Mouse (Mus musculus) left cerebral cortex, postnatal 36 days (tissue): ENCODE data around the gene Rps6ka1. TPM values are rescaled to one million over a fixed set of nuclear protein-coding genes. Genes with fewer than 3 reads are reported as not detected.
"Not testable (repeated sequence)": the region's sequence is repeated elsewhere in the genome, so short reads cannot be mapped to it uniquely, and the experiment has no call there.

Experiments used
- DNase-seq, 2 experiments: peaks; one replicate each; pipeline ENCODE4 v3.0.0; 2021 to 2022; ENCODE audit warnings: low spot score in 2 of 2, mixed read lengths in 1 of 2
- intact Hi-C: fragments of 180-260 bp; cut with DNase I; formaldehyde crosslinking; loops from one replicate; pipeline ENCODE4 v1.15.1; 2025
- total RNA-seq, 2 experiments: library from RNA; stranded (reverse); gene quantifications; 2 replicates each; pipeline ENCODE4 v1.2.3; 2021

Gene Rps6ka1
- total RNA-seq, 2 experiments from 2014 or later, result 9.9 to 13.6 TPM

DNA sequence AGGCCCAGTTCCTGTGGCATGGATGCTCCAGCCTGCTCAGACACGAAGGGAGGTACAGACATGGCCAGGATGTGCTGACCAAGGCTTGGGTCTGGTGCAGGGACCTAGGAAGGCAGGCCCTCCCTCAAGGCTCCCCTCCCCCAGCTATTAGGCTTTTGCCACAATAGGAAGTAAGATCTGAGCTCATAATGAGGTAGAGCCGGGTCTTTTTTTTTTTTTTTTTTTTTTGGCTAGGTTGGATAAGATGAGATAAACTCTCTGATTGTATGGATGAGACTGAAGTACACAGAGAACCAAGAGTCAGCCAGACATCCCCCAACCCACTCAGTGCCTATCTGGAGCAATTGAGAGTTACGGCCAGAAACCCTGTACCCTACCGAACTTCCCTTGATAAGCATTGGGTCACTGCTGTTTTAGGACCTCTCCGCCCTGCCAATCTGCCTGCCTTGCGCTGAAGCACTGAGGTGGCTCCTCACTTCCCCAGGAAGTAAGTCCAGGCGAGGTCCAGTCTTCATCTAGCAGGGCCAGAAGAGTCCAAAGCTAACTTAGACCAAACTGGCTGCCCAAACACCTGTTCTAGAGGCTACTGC lies 15.3 kb downstream of the Rps6ka1 start:
- intact Hi-C loops, result no loop called here

DNA sequence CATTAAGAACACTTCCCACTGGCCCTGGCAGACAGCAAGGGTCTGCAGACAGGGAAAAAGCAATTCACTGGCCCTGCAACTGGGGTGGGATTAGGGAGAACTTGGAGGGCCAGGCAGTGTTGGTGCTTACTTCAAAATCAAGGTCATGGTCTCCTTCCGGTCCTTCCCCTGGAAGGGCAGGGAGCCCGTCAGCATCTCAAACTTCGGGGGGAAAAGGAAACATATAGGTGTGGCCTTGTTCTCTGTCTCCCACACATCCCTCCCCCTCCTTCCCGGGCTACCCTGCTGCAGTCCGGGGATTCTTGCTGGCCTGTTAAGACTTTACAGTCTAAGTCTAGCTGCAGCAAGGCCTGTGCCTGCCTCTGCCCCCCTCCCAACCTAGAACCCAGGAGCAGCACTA lies 22.4 kb downstream of the Rps6ka1 start:
- intact Hi-C loops, result no loop called here
- no peak for DNase-seq

More for the DNA sequence above, 15.3 kb downstream of the Rps6ka1 start:
- no peak for DNase-seq

DNA sequence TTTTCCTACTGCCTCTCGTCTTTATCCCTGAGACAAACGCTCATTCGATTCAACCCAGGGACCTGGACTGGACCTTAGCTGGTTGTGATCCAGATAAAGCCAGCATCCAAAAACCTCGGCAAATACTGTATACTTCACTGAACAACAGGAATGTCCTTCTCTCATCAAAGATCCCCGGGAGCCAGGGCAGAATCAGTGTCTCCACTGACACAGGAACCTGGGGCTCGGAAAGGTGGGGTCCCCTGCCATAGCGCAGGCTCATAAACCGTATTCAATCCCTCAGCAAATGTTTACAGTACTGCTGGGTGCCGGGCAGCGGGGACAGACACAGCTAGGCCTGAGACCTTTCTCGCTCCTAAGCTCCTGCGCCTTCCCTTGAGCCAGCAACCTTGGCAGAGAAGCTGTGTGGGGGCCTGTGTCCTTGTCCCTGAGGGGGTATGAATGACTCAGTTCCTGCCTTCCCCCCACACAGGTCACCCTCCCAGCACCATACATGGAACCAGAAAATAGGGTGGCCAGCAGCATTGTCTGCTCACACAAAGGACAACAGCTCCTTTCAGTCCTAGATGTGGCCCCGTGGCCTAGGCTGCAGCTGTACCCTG lies 23.1 kb downstream of the Rps6ka1 start:
- no peak for DNase-seq
- intact Hi-C loops, result no loop called here

DNA sequence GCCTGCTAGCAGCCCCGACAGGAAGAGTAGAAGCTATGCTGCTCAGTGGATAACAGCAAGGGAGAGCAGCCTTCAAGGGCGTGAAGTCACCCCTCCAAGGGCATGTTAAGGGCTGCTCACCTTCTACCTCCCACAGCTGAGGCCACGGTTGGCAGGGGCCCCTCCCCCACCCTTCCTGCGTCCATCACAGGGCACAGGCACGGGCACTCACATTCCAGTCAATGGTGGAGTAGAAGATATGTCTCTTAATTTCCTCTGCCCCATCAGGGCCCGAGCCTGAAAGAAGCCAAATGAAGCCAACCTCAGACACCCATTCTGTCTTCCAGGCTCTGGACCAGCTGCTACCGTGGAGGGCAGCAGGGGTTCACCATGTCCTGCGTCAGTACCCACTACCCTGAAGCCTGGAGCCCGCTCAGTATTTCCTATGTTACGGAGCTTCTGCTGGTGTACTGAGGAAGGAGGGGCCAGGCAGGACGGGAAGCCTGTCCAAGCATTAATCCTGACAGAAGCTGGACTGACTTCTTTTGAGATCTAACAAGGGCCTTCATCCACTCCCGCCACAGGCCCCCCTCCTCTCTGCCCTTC lies 23.7 kb downstream of the Rps6ka1 start:
- no peak for DNase-seq
- intact Hi-C loops, result no loop called here

DNA sequence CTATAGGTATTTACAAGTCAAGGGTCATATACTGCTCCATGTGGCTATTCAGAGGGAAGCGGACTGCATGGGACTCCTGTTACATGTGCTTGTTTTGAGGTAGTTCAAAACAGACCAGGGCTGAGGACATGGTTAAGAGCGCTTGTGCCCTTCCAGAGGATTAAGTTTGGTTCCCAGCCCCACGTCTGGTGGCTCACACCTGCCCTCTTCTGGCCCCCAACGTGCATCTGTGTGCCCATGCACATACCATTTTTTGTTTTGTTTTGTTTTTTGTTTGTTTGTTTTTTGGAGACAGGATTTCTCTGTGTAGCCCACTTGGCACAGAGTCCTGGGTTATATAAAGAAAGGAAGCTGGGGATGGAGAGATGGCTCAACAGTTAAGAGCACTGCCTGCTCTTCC lies 30.1 kb downstream of the Rps6ka1 start:
- DNase-seq, result no peak
- intact Hi-C loops, result no loop called here

DNA sequence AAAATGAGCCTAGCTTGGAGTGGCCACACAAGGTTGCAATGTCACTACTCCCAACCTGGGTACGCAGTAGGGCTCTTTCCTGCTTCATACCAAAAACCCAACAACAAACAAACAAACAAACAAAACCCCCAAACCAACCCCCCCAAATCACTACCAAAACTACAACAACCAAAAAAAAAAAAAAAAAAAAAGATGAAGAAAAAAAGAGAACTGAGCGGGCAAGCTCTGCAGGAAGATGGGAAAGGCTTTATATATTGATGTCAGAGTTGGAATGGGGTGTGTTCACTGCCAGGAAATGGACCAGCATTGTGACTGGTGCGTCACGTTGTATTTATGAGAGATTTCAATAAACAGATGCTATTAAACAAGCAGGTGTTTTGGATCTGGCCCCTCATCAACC lies 33.0 kb downstream of the Rps6ka1 start:
- no peak for DNase-seq
- intact Hi-C loops, result no loop called here

DNA sequence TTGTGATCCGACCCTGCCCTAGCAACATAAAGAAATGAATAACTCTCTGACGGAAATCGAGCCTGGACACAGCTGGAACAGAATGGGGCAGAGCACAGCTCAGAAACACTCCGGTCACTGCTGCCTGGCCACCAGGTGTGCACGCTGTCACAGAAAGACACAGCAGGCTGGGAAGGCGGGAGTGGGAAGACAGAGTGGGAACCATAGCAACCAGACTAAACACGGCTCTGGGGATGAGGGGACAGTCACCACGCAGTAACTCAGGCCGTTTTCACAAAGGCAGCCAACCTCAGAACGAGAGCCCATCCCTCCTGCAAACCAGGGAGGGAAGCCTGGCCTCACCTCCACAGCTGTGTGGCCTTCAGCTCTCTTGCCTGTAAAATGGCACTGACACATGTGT lies 34.0 kb downstream of the Rps6ka1 start:
- DNase-seq, result peak in 1 of 2 experiments; percentile 21

DNA sequence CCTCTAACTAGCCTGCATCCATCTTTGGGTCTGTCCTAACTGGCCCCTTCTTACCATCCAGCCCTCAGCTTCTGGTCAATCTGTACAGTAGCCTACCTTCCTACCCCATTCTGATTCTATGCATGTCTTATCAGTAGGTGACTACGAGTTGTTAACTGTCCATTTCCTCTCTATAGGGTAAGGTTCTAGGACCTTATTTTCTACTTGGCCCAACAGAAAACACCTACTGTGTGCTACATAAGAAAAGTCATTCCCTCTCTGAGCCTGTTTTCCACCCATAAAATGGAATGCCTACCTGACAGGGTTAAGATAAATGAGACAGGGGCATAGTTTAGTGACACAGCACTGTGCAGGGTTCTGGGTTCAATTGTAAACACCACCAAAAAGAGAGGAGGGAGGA lies 41.0 kb downstream of the Rps6ka1 start:
- no peak for DNase-seq
- intact Hi-C loops, result no loop called here

More for the DNA sequence above, 34.0 kb downstream of the Rps6ka1 start:
- intact Hi-C loops, result no loop called here

DNA sequence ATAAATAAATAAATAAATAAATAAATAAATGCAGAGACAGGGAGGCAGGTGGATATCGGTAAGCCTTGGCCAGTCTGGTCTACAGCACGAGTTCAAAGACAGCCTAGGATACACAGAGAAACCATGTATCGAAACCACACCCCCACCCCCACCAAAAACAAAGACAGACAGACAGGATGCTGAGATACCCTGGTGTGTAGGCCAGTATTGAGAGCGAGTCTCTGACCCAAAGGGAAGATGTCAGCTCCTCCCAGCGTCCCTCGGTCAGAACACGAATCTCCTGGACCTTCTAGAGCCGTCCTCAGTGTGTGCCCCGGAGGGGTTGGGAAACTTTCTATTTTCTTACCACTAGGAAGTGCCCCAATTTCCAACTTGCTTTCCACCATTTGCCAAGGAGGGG lies 42.5 kb downstream of the Rps6ka1 start:
- DNase-seq, result no peak
- intact Hi-C loops, result no loop called here

DNA sequence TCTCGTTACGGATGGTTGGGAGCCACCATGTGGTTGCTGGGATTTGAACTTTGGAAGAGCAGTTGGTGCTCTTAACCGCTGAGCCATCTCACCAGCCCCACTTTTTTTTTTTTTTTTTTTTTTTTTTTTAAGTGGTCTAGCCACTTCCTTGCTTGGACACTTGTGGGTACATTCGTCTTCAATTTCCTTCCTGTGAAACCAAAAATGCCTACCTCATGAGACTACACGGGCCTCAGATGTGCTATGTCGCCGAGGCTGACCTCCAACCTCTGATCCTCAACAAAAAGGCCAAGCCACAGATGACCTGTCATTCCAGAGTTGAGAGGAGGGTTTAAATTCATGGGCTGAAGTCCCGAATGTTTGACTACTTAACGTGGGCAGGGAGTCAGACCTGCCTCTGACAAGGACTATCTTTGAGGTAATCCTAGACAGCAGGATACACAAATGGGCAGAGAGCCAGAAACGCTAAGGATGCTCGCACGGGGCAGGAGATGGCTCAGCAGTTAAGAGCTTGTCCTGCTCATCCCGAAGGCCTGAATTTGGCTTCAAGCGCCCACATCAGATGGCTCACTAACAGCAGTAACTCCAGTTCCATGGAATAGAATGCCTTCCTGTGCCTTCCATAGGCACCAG lies 43.3 kb downstream of the Rps6ka1 start:
- no peak for DNase-seq
- intact Hi-C loops, result no loop called here

DNA sequence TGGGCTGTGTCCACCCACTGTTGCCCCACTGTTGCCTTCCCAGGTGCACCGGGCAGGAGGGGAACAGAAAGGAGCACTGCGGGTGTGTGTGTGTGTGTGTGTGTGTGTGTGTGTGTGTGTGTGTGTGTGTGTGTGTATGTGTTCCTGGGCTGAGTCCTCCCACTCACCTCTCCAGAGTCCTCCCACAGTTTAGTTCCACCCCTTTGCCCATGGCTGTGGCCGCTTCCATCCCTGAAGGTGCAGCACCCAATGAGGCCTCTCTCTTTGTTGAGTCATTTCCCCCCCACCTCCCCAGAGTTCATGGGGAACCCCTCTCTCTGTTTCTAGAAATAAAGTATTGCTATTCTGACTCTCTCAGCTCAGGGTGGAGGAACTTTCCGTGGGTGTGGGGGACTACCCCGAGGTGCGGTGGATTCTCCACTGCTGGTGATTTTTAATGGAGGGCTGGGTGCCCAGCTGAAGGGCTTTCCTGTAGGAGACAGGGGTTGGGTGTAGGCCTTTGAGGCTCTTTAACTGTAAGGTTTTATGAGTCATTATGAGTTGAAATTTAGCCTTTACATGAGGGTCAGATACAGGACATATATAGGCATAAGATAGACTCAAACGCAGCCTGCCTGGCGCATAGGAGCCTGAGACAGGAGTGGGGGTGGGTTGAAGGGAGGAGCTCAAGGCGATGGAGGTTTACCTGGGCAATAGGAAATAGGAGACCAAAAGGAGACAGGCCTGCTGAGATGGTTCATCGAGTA lies 44.4 kb downstream of the Rps6ka1 start:
- no peak for DNase-seq
- intact Hi-C loops, result no loop called here

DNA sequence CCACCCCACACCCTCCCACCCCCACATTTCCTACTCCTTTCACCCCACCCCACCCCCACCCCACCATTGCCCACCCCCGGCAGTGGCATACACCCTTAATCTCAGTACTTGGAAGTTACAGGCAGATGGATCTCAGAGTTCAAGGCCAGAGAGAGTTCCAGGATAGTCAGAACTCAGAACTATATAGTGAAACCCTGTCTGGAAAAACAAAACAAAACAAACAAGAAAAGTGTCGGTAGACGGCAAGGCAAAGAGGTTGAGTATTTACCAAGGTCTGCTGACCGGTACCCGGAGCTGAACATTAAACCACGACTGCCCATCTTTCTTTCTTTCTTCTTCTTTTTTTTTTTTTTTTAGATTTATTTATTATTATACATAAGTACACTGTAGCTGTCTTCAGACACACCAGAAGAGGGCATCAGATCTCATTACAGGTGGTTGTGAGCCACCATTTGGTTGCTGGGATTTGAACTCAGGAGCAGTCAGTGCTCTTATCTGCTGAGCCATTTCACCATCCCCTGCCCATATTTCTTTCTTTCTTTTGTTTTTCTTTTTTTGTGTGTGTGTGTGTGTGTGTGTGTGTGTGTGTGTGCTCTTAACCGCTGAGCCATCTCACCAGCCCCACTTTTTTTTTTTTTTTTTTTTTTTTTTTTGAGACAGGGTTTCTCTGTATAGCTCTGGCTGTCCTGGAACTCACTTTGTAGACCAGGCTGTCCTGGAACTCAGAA lies 45.7 kb downstream of the Rps6ka1 start:
- intact Hi-C loops, DNase-seq: not testable (repeated sequence)

DNA sequence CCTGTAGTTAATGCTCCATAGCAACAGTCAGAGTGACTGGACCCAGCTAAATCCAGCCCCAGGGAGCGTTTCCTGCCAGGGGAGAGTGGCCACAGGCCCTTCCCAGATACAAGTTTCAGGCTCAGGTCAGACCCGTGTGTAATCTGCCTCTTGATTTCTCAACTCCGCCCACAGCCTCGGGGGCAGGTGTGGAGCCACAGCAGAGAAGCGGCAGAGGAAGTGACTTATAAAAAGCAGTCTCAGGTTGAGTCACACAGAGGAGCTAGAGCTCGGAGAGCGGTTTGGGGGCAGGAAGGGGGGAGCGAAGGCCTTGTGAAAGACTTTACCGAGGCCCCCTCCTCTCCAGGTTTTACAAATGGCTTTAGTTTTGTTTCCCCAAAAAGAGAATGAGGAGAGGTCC lies 46.6 kb downstream of the Rps6ka1 start:
- DNase-seq, result peak; percentile 28 to 58

DNA sequence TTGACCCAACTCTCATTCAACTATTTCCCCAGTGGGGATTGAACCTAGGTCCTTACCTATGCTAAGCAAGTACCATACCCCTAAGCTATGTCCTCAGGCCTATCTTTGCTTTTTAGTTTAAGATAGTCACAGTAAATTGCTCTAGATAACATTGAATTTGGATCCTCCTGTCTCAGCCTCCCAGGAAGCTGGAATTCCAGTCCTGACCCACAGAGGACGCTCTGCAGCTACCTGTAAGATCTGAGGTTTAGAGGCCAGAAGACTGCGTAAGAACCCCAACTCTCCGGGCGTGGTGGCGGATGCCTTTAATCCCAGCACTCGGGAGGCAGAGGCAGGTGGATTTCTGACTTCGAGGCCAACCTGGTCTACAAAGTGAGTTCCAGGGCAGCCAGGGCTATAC lies 47.1 kb downstream of the Rps6ka1 start:
- no peak for DNase-seq
- intact Hi-C loops, result no loop called here

More for the DNA sequence above, 46.6 kb downstream of the Rps6ka1 start:
- intact Hi-C loops, result no loop called here

DNA sequence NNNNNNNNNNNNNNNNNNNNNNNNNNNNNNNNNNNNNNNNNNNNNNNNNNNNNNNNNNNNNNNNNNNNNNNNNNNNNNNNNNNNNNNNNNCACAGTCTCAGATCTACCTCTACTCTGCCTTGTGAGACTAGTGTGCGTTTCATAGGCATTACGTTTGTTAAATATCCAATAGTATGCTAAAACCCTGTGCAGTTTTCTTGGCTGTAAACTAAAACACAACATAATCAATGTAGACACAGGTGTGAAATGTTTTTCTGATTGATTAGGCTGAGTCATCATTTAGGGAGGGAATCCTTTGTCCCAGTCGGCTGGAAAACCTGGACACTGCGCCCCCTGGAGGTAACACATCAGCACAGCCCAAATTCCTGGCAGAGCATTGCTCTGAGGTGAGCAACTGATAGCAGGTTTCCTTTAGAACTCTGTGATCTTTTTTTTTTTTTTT lies 48.2 kb downstream of the Rps6ka1 start:
- intact Hi-C loops, result loop anchor here (5.0 kb wide), 1 partner anchor 73 kb away; no protein-coding TSS in a partner anchor
- no peak for DNase-seq

DNA sequence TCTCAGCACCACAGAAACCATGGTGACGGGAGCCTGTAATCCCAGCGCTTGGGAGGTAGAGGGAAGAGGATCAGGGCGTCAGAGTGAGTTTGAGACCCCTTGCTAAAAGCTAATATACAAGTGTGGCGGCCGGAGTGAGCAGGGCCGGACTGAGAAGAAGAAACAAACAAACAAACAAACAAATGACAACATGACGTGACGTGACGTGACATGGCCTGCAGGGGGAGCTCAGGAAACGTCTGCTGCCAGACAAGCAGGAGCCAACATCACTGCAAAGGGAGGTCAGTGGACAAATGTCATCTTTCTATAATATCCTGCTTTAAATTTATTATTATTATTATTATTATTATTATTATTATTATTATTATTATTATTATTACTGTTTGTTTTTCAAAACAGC lies 51.0 kb downstream of the Rps6ka1 start:
- intact Hi-C loops, result loop anchor here (5.0 kb wide), 1 partner anchor 76 kb away; no protein-coding TSS in a partner anchor
- no peak for DNase-seq

DNA sequence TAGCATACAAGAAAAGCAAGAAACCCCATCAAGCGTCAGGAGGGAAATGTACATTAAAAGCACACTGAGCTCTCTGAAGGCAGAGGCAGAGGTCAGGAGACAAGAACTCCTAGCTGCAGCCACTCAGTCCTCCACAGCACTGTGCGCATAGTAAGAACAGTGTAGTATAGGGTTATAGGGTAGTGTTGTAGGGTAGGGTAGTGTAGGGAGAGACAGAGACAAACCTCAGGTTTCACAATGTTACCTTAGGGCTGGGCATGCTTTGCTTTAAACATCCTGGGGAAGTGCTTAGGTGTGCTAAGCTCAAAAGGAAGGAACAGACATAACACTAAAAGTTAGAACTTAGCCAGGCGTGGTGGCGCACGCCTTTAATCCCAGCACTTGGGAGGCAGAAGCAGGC lies 52.4 kb downstream of the Rps6ka1 start:
- intact Hi-C loops, result loop anchor here (5.0 kb wide), 1 partner anchor 77 kb away; no protein-coding TSS in a partner anchor
- DNase-seq, result no peak

DNA sequence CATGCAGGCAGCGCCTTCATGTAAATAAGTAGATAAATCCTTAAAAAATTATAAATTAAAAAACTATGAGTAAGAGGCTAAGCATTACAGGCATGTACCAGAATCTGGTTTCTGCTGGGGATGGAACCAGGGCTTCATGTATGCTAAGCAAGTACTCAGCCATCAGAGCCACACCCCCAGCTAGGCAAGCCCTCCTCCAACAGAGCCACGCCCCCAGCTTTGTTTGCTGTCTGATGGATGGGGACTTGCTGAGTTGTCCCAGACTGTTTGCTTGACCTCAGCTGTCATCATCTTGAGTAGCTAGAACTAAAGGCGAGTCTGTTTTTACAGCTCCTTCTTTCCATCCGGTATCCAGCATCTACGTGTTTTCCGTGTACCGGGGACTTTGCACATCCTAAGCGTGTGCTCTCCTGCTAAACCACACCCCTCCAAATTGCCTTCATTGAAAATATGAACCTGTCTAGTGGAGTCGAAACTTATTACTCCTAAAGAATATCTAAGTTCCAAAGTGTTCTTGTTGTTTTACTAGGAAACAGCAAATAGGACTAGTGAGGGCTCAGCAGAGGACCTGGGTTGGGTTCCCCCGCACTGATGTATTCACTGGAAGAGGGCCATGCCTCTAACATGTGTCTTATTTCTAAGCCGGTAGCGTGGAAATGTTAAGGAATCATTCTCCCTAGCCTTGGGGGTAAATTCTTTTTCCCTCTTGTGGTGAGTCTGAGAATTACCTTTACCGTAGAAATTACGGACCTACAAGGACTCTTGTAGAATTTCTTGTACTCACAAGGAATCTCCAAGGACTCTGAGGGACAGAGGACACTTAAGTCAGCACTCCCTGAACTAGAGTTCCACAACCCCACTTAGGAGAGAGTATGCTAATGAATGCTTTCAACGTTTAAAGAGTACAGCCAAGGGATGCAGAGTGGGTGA lies 54.4 kb downstream of the Rps6ka1 start:
- DNase-seq, result no peak
- intact Hi-C loops, result no loop called here
